Mouse (Mus musculus) adipose tissue, adult 10 weeks (tissue): Measurements from ENCODE around the gene Zfp580. TPM values are rescaled to one million over a fixed set of nuclear protein-coding genes. Genes with fewer than 3 reads are reported as not detected.

Experiments used
- polyA plus RNA-seq: library from polyadenylated mRNA; stranded (reverse); fragments of 350-450 nt; fragmentation: Illumina TruSeq; extraction: RNeasy Lipid Tissue Mini Kit (QIAGEN cat#74804); gene quantifications from one replicate; pipeline ENCODE4 v1.2.3, GENCODE M21; 2014; ENCODE audit warnings: low read depth, low replicate concordance

Zfp580 gene
- polyA plus RNA-seq = 6.7 TPM

DNA sequence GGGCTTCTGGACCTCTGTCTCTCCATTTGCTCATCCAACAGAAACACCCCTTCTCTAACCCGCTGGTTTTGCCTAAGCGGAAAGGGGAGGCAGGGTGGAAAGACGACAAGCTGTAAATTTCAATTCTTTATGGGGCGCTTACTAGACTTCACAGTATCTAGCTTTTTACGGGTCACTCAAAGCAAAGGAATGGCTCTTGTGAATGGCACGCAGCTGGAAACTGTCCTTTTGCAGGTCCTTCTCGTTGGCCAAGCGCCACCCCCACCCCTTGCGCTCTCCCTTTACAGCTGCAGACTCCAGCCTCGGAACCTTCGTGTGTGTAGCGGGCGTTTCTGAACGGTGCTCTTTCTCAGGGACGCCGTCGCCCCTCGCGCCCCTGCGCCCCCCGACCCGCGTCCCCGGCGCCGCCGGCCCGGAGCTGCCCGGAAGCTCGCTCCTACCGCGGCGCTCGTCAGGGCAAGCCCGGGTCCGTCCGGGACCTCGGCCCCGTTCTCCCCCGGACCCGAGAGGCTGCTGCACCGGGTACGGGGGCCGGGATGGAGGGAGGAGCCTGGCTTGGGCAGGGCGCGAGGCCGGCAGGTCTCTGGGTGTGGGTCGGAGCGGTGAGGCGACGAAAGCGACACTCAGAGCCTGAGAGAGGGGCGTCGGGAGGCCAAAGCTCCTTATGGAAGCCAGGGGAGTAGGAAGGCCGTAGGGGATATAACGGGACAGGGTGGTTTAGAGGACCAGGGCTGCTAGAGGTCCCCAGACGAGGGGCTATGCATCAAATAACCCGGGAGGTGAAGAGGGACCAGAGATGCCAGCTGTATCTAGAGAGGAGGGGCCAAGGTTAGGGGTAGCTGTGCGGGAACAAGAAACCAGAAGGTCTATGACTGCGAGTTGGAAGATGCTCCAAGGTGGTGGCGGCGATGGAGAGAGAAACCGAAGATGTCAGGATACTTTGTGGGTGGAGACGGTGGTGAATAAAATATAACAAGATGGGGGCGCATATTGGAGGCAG is at the start of gene Zfp580:
Gene Zfp580, plus strand, starts transcription at position 346 of the 1,000 bp plus-strand sequence.

DNA sequence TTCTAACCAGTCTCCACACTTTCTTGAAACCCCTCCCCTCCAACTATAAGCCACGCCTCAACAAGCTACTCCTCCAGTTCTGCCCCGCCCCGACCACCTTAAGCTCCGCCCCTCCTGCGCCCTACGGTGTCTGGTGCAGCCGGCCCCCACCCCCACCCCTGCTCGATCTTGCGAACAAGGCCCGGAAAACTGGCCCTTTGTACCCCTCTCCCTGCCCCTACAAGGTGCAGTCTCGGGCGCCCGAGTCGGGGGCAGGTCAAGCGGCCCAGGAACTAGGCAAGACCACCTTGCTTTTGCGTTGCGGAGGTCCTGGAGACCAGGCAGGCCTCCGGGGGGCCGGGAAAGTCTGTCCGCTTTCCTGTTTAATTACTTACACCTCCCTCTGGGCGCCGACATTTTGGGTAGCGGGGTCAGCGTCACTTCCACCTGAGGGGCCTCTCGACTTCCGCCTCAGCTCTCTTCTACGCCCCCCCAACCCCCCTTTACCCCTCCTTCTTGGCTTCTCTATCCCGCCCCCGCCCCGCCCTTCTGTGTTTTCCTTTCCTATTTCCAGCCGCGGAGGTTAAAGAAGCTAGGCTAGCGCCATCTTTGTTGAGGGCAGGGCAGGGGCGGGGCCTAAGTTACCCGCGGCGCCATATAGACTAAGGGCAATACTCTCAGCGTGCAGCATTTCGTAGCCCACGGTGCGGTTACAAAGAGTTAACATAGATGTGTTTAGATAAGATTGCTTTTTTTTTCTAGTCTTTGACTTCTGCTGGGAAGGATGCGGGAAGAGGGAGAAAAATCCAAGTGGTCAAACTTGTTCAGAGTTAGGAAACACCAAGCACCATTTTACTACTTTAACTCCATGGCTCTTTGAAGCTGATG is 36.9 kb upstream of the Zfp580 start, which contains the start of the genes Zfp524 and Fiz1:
Gene Zfp524, plus strand, starts transcription at position 165 of the 867 bp plus-strand sequence.
Gene Fiz1, minus strand, starts transcription at position 447 of the 867 bp plus-strand sequence.

DNA sequence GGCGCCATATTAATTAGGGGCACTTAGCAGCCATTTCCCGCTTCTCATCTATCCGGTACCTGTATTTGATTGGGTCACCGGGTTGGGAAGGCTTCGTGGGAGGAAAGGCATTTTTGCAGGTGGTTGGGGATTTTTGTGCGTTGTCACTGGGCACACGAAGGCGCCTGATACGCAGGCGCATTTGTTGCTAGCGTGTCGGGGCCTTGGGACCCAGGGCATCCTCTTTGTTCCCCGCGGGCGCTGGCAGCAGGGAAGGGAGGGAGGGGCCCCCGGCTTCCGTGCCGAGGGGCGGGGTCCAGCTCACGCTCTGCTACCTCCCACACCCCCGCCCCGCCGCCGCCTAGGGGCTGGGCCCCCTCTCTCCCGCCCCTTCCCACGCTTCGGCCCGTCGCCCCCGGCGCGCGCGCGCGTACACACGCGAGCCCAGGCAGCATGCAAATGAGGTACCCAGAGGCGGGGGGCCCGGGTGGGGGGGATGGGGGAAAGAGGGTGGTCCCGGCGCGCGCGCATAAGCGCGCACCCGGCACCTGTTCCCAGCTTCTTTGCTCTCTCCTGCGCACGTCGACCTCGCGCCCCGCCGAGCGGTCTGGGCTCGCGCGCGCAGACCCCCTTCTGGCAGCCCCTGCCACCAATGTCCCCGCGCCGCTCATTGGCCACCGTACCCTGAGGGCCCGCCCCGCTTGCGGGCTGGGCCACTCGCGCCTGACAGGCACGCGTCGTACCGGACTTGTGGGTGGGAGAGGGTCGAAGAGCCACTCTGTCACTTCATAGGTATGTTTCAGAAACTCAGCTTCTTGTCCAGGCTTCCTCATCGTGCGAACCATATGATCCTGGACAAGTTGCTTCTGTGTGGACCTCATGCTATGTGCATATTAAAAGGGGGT is 36.0 kb upstream of the Zfp580 start, which contains the start of gene Gm44973:
Gene Gm44973, plus strand, starts transcription at position 379 of the 884 bp plus-strand sequence.

DNA sequence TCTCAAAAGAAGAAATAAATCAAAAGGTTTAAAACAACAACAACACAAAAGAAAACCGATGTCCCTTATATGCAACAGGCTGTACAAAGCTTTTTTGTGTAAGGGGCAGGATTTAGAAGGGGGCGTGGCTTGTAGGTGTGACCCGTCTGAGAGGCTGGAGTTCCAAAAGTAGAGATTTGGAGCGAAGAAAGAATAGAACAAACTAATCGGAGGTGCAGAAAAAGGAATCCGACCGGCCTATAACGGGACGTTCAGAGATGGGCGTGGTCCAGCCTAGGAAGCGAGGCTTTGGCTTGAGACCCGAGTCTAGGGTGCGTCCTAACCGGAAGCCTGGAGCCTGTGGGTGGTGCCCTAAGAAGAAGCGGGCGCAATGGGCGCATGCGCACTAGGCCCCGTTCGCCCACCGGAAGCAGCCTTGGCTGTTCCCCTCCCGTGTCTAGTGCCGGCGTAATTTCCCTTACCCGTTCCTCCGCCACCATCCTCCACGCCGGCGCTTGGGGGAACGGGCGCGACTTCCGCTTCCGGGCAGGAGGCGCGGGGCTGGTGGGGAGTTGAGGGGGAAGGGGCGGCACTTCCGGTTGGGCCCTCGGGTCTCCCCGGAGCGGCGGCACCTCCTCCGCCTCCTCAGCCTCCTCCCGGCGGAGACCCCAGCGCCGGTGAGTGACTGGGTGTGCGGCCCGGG is 31.2 kb upstream of the Zfp580 start, which contains the start of the genes Zfp865 and Ccdc106:
Gene Zfp865, plus strand, starts transcription at position 377 of the 682 bp plus-strand sequence.
Gene Ccdc106, plus strand, starts transcription at position 554 of the 682 bp plus-strand sequence.

DNA sequence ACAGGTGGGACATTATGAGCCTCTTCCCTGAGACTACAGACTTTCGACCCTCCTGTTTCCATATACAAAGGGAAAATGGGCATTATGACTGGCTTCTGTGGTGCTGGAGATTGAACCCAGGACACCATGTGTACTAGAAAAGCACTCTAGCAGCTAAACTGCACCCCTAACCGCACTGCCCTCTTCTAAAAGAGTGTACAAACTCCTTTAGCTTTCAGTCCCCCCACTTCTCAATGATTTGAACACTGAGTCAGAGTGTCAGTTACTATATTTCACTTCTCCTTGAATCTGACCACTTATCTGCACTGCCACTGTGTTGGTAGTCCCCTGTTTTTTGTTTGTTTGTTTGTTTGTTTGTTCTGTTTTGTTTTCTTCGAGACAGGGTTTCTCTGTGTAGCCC is 17.5 kb upstream of the Zfp580 start, which contains the start of gene 4632433K11Rik:
Gene 4632433K11Rik, plus strand, starts transcription at position 301 of the 400 bp plus-strand sequence.

DNA sequence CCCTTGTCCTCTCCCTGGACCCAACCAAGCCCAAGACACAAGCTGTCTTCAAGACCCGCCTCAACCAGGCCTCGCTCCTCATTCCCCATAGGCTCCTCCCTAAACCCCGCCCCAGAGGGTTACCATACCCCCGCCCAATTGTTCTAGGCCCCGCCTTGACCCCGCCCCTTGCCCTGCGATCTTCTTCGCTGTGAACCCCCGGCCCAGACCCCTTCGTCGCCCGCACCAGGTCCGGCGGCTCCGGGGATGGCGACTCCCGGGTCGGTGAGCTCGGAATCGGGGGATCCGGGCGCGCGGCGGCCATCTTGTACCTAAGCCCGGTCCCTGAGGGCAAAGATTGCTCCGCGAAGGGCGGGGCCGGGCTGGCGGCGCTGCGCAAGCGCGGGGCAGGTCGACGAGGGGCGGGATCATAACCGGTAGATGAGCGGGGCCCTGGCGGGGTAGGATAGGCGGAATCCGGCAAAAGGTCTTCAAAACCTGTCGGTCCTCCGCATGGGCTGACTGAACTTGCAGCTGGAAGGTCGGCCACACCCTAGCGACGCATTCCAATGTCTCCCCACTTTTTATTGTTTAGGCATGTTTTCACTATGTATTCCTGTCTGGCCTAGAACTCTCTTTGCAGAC is 13.1 kb upstream of the Zfp580 start, which contains the start of gene Zfp784:
Gene Zfp784, minus strand, starts transcription at position 338 of the 624 bp plus-strand sequence.

DNA sequence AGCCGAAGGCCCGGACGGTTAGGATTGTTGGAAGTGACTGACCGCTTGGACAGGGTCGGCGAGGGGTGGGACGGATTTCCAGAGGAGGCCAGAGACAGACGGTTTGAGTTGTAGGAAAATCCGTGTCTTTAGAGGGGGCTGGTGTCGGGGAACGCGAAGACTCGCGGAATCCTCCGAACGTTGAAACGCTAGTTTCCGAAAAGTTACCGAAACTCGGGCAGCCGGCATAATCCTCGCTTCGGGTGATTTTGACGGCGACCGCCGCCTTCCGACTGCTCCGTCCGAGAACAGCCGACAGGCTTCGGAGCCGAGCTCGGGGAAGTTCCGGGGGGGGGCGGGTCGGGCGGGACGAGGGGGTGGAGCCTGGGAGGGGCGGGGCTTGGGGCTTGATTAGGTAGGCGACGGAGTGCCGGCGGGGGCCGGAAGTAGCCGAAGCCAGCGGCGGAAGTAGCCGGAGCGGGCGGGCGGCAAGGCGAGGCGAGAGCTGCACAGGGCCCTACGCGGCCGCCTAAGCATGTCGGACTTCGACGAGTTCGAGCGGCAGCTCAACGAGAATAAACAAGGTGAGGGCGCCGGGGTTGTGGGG is 10.5 kb downstream of the Zfp580 start, which contains the start of gene U2af2:
Gene U2af2, plus strand, starts transcription at position 370 of the 586 bp plus-strand sequence.

DNA sequence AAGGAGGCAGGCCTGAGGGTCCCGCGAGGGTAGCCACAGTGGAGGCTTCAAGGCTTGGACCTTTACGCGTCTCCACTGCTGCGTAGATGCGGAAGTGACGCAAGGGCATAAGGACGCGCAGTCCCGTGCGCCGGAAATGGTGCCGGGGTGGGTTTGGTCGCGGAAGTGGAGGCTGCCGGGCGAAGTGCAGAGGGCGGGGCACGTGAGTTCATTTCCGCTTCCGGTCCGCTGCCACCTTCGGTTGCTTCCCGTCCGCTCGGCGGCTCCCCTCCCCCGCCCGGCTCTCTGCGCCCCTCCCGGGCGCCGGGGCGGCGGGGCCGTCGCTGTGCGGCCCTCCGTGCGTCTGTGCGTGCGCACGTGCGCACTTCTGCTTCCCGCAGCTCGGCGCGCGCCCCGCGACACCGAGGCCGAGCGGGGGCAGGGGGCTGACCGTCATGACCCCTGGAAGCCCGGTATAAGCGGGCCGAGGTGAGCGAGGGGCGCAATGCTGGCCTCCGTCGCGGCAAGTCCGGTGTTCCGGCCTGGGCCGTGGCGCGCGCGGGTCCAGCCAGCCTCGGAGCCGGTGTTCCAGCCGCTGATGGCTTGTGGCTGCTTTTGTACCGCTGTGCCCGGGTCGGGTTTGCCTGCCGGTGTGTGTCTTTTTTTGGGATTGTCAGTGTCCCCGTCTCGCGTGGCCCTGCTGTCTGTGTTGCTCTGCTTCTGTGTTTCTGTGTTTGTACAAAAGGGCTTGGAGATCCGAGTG is 28.8 kb downstream of the Zfp580 start, which contains the start of gene Epn1:
Gene Epn1, plus strand, starts transcription at position 226 of the 742 bp plus-strand sequence.

Other genes starting within 250 kb of the Zfp580 start
- gene Ube2s, start 238.9 kb upstream of the Zfp580 start, polyA plus RNA-seq = 108 TPM
- gene Shisa7, start 206.8 kb upstream of the Zfp580 start, polyA plus RNA-seq = 1.9 TPM
- gene Isoc2b, start 181.3 kb upstream of the Zfp580 start, polyA plus RNA-seq = 29.3 TPM
- 35.3 TPM for gene Isoc2a, start 174.4 kb upstream of the Zfp580 start, polyA plus RNA-seq
- gene Gm36210, start 145.0 kb upstream of the Zfp580 start, polyA plus RNA-seq = not detected
- gene Zfp628, start 136.3 kb upstream of the Zfp580 start, polyA plus RNA-seq = 6.5 TPM
- gene Nat14, start 129.5 kb upstream of the Zfp580 start, polyA plus RNA-seq = 5.1 TPM
- gene Ssc5d, start 125.8 kb upstream of the Zfp580 start, polyA plus RNA-seq = 12.2 TPM
- gene Sbk2, start 87.1 kb upstream of the Zfp580 start, polyA plus RNA-seq = 1.8 TPM
- gene Sbk3, start 80.4 kb upstream of the Zfp580 start, polyA plus RNA-seq = 0.24 TPM
- gene Zfp579, start 55.4 kb upstream of the Zfp580 start, polyA plus RNA-seq = 31.4 TPM
- 17.1 TPM for gene Zfp524, start 37.1 kb upstream of the Zfp580 start, polyA plus RNA-seq
- gene Fiz1, start 36.8 kb upstream of the Zfp580 start, polyA plus RNA-seq = 19.0 TPM
- gene Gm44973, start 36.0 kb upstream of the Zfp580 start, polyA plus RNA-seq = not detected
- gene Zfp865, start 31.2 kb upstream of the Zfp580 start, polyA plus RNA-seq = 20.8 TPM
- 3.0 TPM for gene Ccdc106, start 31.0 kb upstream of the Zfp580 start, polyA plus RNA-seq
- not detected for gene 4632433K11Rik, start 17.4 kb upstream of the Zfp580 start, polyA plus RNA-seq
- 6.3 TPM for gene Zfp784, start 13.1 kb upstream of the Zfp580 start, polyA plus RNA-seq
- gene U2af2, start 10.6 kb downstream of the Zfp580 start, polyA plus RNA-seq = 152 TPM
- gene Epn1, start 28.7 kb downstream of the Zfp580 start, polyA plus RNA-seq = 106 TPM
- gene Rfpl4, start 65.4 kb downstream of the Zfp580 start, polyA plus RNA-seq = not detected
- 5.3 TPM for gene Rasl2-9, start 74.4 kb downstream of the Zfp580 start, polyA plus RNA-seq
- gene Vmn1r55, start 98.1 kb downstream of the Zfp580 start, polyA plus RNA-seq = not detected
- not detected for gene Vmn1r56, start 145.2 kb downstream of the Zfp580 start, polyA plus RNA-seq
- gene Vmn1r57, start 167.0 kb downstream of the Zfp580 start, polyA plus RNA-seq = not detected